Comparison of ENCODE assay signal across 8 mouse cellular contexts in the genomic region with DNA sequence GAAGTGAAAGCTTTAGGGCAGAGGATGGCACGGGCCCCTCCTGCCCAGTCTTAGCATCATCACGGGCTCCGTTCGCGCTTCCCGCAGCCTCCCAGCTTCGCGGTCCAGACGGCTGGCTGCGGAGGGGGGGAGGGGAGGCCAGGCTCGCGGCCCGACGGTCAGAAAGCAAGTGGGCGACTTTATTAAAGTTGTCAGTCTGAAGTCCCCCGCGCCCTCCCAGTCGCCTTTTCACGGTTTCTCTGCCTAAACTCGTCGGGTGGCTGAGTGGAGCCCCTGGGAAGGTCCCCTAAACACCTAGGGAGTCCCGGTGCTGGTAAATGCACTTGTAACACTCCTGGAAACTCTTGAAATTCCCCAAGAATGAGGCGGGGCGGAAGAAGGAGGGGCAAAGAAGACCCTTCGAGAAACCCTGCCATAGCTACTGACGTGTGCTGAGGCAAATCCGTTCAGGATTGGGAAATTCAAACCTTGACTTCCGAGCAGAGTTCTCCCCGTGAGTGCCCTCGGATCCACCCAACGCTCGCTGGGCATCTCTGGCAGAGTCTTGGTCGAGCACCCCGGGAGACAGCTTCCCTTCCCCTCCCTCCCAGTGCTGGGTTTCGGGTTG. TPM values are rescaled to one million over a fixed set of nuclear protein-coding genes. Genes with fewer than 3 reads are reported as not detected.
A peak's percentile ranks its signal among the peaks of the same experiment; 100 is the strongest.
DNase-seq lines count a peak whose midpoint lies in the region; ATAC-seq and TF ChIP-seq lines count a peak whose summit lies in the region.

No protein-coding gene starts in this region.

- H3K79me2 ChIP-seq in C2C12 (ENCODE audit: control insufficient read depth, insufficient read depth) = peaks cover 64% of the 10 kb centered on the region
- H3K79me2 ChIP-seq in heart, adult 2 months (replicated peaks; ENCODE audit: control insufficient read depth, insufficient read depth, low read length) = peaks cover 2% of the 10 kb centered on the region

- peak; percentile 49; the same call in 1 of the 2 replicates for ATAC-seq in liver, postnatal 0 days
- ATAC-seq in neural tube, embryonic 12.5 days (ENCODE audit: low FRiP score, low read depth) = peak; percentile 86
- ATAC-seq in inflammation-experienced regulatory T-cells, adult 6 months = no peak

- H3ac ChIP-seq in C2C12 (ENCODE audit: control insufficient read depth, insufficient read length, low read depth) = peak overlapping the region; percentile 89

- peaks cover 62% of the 10 kb centered on the region for H3K79me3 ChIP-seq in C2C12 (ENCODE audit: low read depth)

- H3K9me3 ChIP-seq in liver, postnatal 0 days (ENCODE audit: low read length) = no peaks in the 10 kb centered on the region
- no peaks in the 10 kb centered on the region for H3K9me3 ChIP-seq in neural tube, embryonic 12.5 days

- peaks cover 16% of the 10 kb centered on the region for H3K36me3 ChIP-seq in C2C12 (ENCODE audit: control insufficient read depth, insufficient read depth)
- peaks cover 10% of the 10 kb centered on the region for H3K36me3 ChIP-seq in heart, adult 2 months (ENCODE audit: control insufficient read depth, insufficient read depth, low read length)
- no peaks in the 10 kb centered on the region for H3K36me3 ChIP-seq in liver, postnatal 0 days (replicated peaks; ENCODE audit: insufficient read depth, low read length)
- H3K36me3 ChIP-seq in neural tube, embryonic 12.5 days = no peaks in the 10 kb centered on the region

- H3K9ac ChIP-seq in heart, adult 2 months (ENCODE audit: low read depth, low read length) = peak overlapping the region; percentile 96
- H3K9ac ChIP-seq in liver, postnatal 0 days (replicated peaks) = peak overlapping the region; percentile 61
- H3K9ac ChIP-seq in neural tube, embryonic 12.5 days = peak overlapping the region; percentile 62

- peak overlapping the region; percentile 77 for H3K4me2 ChIP-seq in liver, postnatal 0 days (ENCODE audit: low read depth, low read length)
- peak overlapping the region; percentile 80 for H3K4me2 ChIP-seq in neural tube, embryonic 12.5 days (replicated peaks)

- peak overlapping the region; percentile 96 for H3K27ac ChIP-seq in heart, adult 2 months
- 0 out of 2 replicates have a peak overlapping the region, but pooled peaks have one; percentile 29 for H3K27ac ChIP-seq in liver, postnatal 0 days (ENCODE audit: low read depth)
- no peak overlapping the region for H3K27ac ChIP-seq in neural tube, embryonic 12.5 days

- 0 out of 2 replicates have a peak, but pooled peaks have one; percentile 47 for TF ChIP-seq EP300 in heart, adult 2 months (IDR thresholded peaks at IDR 0.05; ENCODE audit: insufficient read depth, low read depth, low read length)
- no peak for TF ChIP-seq EP300 in liver, postnatal 0 days (IDR thresholded peaks at IDR 0.05; ENCODE audit: low read depth)

- H3K4me3 ChIP-seq in C2C12 (ENCODE audit: insufficient read depth, poor library complexity, severe bottlenecking) = peak overlapping the region; percentile 75
- peak overlapping the region; percentile 75 for H3K4me3 ChIP-seq in heart, adult 2 months
- H3K4me3 ChIP-seq in liver, postnatal 0 days (ENCODE audit: low read depth, low read length) = peak overlapping the region; percentile 53
- peak overlapping the region; percentile 51 for H3K4me3 ChIP-seq in neural tube, embryonic 12.5 days

- H3K27me3 ChIP-seq in C2C12 (ENCODE audit: control insufficient read depth, insufficient read depth, insufficient read length) = no peaks in the 10 kb centered on the region
- no peaks in the 10 kb centered on the region for H3K27me3 ChIP-seq in heart, adult 2 months (ENCODE audit: control insufficient read depth, insufficient read depth, low read length)
- H3K27me3 ChIP-seq in liver, postnatal 0 days (ENCODE audit: insufficient read depth, low read length) = peaks cover 21% of the 10 kb centered on the region
- H3K27me3 ChIP-seq in neural tube, embryonic 12.5 days (replicated peaks) = no peaks in the 10 kb centered on the region

- peak; percentile 76 for TF ChIP-seq POLR2A in heart, adult 2 months (IDR thresholded peaks at IDR 0.05; ENCODE audit: insufficient read depth, low read depth, low read length)

- no peak for TF ChIP-seq CTCF in C2C12 (IDR thresholded peaks at IDR 0.05; ENCODE audit: control insufficient read depth, insufficient read depth, insufficient read length)
- no peak for TF ChIP-seq CTCF in heart, adult 2 months (IDR thresholded peaks at IDR 0.05)
- TF ChIP-seq CTCF in liver, postnatal 0 days (IDR thresholded peaks at IDR 0.05; ENCODE audit: low read depth) = no peak

- H3K4me1 ChIP-seq in heart, adult 2 months (ENCODE audit: control insufficient read depth, insufficient read depth, low read length) = peaks cover 3% of the 10 kb centered on the region
- H3K4me1 ChIP-seq in liver, postnatal 0 days (ENCODE audit: insufficient read depth) = peaks cover 4% of the 10 kb centered on the region
- H3K4me1 ChIP-seq in neural tube, embryonic 12.5 days = peaks cover 6% of the 10 kb centered on the region

- intact Hi-C loops in heart, adult 2 months (cut with DNase I) = loop anchor here (2.0 kb wide), 1 partner anchor 220 kb away; no protein-coding TSS in a partner anchor

- DNase-seq in 3134 (ENCODE audit: extremely low read depth, insufficient read length, low spot score) = peak; percentile 83
- DNase-seq in embryo, embryonic 10.5 days (ENCODE audit: low spot score) = peak; percentile 84
- peak; percentile 63 to 70 for DNase-seq in heart, adult 2 months
- DNase-seq in kidney, adult 18-20 months = peak; percentile 62
- peak; percentile 29 for DNase-seq in liver, postnatal 0 days

- under 1% methylated on average over 35 of the region's 35 CpGs for WGBS in heart, adult 2 months
- under 1% methylated on average over 31 of the region's 35 CpGs for WGBS in liver, postnatal 0 days (ENCODE audit: insufficient replicate concordance)
- under 1% methylated on average over 35 of the region's 35 CpGs for WGBS in neural tube, embryonic 12.5 days

TF ChIP-seq in C2C12, 6 proteins besides CTCF, POLR2A, EP300 and RAD21:
- TF ChIP-seq USF1 (IDR thresholded peaks at IDR 0.05; ENCODE audit: low read depth) (no peak), CEBPB (IDR thresholded peaks at IDR 0.05; ENCODE audit: low read depth) (peak; percentile 52)

RNA-seq across cellular contexts. Expression of gene Gja1, which starts 1.6 kb away (rescaled TPM):
- 37.3 TPM for polyA plus RNA-seq in C2C12 (2012; fragmentation: generic; extraction: Trizol)
- total RNA-seq in heart, adult 2 months (2021) = 100 to 1,000 TPM; 359 to 429 TPM
- polyA plus RNA-seq in heart, adult 2 months (2012; rRNA removed) = 156 and 205 TPM in 2 replicates
- 4.1 and 4.6 TPM in 2 replicates for polyA plus RNA-seq in liver, postnatal 0 days (2015; fragmentation: Nextera tagmentation; extraction: Ambion mirVana)
- 128 and 132 TPM in 2 replicates for polyA plus RNA-seq in neural tube, embryonic 12.5 days (2016; fragmentation: Nextera tagmentation; extraction: Ambion mirVana)
- under 1 TPM; 0.18 to 0.59 (median 0.30) TPM for polyA plus RNA-seq in inflammation-experienced regulatory T-cells, adult 6 months (2017; shearing (Covaris generic))

Comparison
In these comparisons a context has a peak if more than half of its experiments do, and no peak if none do; other contexts are left out.
1. DNase-seq: peak in every context shown above with its lines; median percentile 84 in embryo, embryonic 10.5 days; 83 in 3134; 66 in heart, adult 2 months; 62 in kidney, adult 18-20 months; 29 in liver, postnatal 0 days.